Mouse (Mus musculus): ENCODE results near the gene Gm10491.

DNA sequence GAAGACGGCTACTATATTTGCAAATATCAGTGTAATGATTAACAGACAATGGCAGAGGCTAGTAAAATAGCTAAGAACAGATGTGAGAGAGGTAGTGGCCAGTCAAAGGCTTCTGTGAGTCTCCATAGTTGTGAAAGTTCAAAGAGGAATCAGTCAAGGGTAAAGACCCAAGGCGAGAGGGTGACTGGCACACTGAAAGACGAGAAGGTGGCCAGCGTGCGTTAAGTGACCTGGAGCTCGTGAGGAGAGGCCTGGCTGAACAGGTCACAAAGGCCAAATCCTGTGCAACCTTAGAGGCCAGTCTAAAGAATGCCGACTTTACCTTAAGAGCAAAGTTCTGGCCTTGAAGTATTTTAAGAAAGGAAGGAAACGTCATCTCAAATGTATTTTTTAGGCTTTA lies 38.0 kb upstream of the Gm10491 start:
- no peak for TF ChIP-seq POLR2A (IDR thresholded peaks at IDR 0.05; ENCODE audit: extremely low read depth, insufficient read depth, low read length)
- no peak for TF ChIP-seq CTCF (IDR thresholded peaks at IDR 0.05; ENCODE audit: low read depth, low read length)

All from liver, adult 2 months (tissue).